Mouse (Mus musculus): ENCODE measurements around the gene Elovl5. TPM values are rescaled to one million over a fixed set of nuclear protein-coding genes. Genes with fewer than 3 reads are reported as not detected.
"Not testable (repeated sequence)": the region's sequence is repeated elsewhere in the genome, so short reads cannot be mapped to it uniquely, and the experiment has no call there.

Elovl5 gene
- polyA plus RNA-seq, 1 experiment from 2014 or later = 65.2 TPM

- ATAC-seq (ENCODE audit: extremely low read depth, insufficient number of reproducible peaks, low FRiP score, low TSS enrichment) = no peak
- 81% methylated on average over 16 of the region's 16 CpGs for WGBS
- Histone ChIP-seq H3K27me3 (replicated peaks) (no peaks in the 10 kb centered on the region), H3K27ac (replicated peaks) (no peak overlapping the region), H3K4me2 (no peak overlapping the region), H3K9ac (no peak overlapping the region), H3K9me3 (no peaks in the 10 kb centered on the region), H3K4me3 (no peak overlapping the region), H3K36me3 (peaks cover 75% of the 10 kb centered on the region), H3K4me1 (peaks cover 33% of the 10 kb centered on the region)
Measured at GRCm38 (mm10) chr9:77982616-77983015, 65.5 kb downstream of the Elovl5 start.

DNA sequence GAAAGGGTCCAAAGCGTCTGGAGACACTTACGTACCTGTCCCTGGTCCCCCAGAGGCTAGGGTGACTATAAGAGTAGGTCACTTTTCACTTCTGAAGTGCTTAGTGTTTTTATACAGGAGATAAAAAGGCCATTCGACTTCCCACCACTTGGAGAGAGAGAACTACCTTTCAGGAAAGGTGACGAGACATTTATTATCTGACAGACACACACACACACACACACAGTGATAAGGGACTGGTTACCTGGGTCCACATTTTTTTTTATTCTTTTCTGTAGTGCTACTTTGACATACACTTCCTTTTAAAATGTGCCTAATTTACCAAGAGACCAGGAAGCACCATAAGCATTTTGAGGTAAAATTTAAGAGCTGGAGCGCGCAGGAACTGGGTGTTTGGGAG is 66.4 kb downstream of the Elovl5 start:
- no peak for ATAC-seq (ENCODE audit: extremely low read depth, insufficient number of reproducible peaks, low FRiP score, low TSS enrichment)
- Histone ChIP-seq H3K27ac (replicated peaks) (no peak overlapping the region), H3K4me3 (no peak overlapping the region), H3K4me2 (no peak overlapping the region), H3K9ac (no peak overlapping the region), H3K27me3 (replicated peaks) (no peaks in the 10 kb centered on the region), H3K4me1 (peaks cover 24% of the 10 kb centered on the region), H3K9me3 (no peaks in the 10 kb centered on the region), H3K36me3 (peaks cover 65% of the 10 kb centered on the region)
- WGBS = 66% methylated on average over 6 of the region's 6 CpGs

- no peak overlapping the region for H3K4me3 ChIP-seq
- no peak for ATAC-seq (ENCODE audit: extremely low read depth, insufficient number of reproducible peaks, low FRiP score, low TSS enrichment)
- H3K36me3 ChIP-seq = peaks cover 40% of the 10 kb centered on the region
- 64% methylated on average over 8 of the region's 8 CpGs for WGBS
- 0 out of 2 replicates have a peak overlapping the region, but pooled peaks have one; percentile 12 for H3K27ac ChIP-seq (replicated peaks)
- H3K9me3 ChIP-seq = no peaks in the 10 kb centered on the region
- no peak overlapping the region for H3K4me2 ChIP-seq
- H3K27me3 ChIP-seq (replicated peaks) = no peaks in the 10 kb centered on the region
- H3K9ac ChIP-seq = no peak overlapping the region
- peaks cover 21% of the 10 kb centered on the region for H3K4me1 ChIP-seq
Measured at GRCm38 (mm10) chr9:77986153-77986795, 69.1 kb downstream of the Elovl5 start.

GRCm38 (mm10) chr9:77989626-77990025 is 72.5 kb downstream of the Elovl5 start:
- ATAC-seq (ENCODE audit: extremely low read depth, insufficient number of reproducible peaks, low FRiP score, low TSS enrichment) = no peak
- peak overlapping the region; percentile 14; the same call in 1 of the 2 replicates for H3K9ac ChIP-seq
- WGBS = 41% methylated on average over 8 of the region's 8 CpGs

DNA sequence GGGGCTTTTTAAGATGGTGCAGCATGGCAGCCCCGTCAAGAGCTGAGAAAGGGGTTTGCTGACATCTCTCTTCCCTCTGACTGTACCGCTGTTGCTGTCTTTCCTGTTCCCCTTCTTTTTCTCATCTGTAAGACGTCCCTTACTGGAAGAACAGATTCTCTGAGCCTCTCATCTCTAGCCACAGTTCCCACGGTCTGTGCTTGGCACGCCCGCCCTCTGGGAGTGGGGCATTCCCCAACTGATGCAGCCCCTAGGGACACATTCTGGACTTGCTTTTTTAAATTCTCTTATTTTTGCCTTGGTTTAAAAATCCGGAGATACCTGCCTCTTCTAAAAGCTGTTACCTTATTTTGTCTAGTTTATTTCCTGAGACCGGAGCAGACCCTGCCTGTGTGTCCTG is 73.1 kb downstream of the Elovl5 start:
- Histone ChIP-seq H3K36me3 (peaks cover 1% of the 10 kb centered on the region; the same call in 1 of the 2 replicates), H3K4me1 (peaks cover 39% of the 10 kb centered on the region), H3K4me3 (no peak overlapping the region), H3K4me2 (no peak overlapping the region), H3K27ac (replicated peaks) (no peak overlapping the region), H3K27me3 (replicated peaks) (no peaks in the 10 kb centered on the region), H3K9me3 (no peaks in the 10 kb centered on the region), H3K9ac (no peak overlapping the region)
- 61% methylated on average over 8 of the region's 8 CpGs for WGBS
- no peak for ATAC-seq (ENCODE audit: extremely low read depth, insufficient number of reproducible peaks, low FRiP score, low TSS enrichment)

More at GRCm38 (mm10) chr9:77989626-77990025, 72.5 kb downstream of the Elovl5 start:
- Histone ChIP-seq H3K27ac (replicated peaks) (no peak overlapping the region), H3K9me3 (no peaks in the 10 kb centered on the region), H3K4me1 (peaks cover 39% of the 10 kb centered on the region), H3K4me3 (no peak overlapping the region), H3K4me2 (no peak overlapping the region), H3K27me3 (replicated peaks) (no peaks in the 10 kb centered on the region), H3K36me3 (peaks cover 8% of the 10 kb centered on the region)

- H3K4me2 ChIP-seq = no peak overlapping the region
- H3K9me3 ChIP-seq = no peaks in the 10 kb centered on the region
- H3K27ac ChIP-seq (replicated peaks) = no peak overlapping the region
- no peak for ATAC-seq (ENCODE audit: extremely low read depth, insufficient number of reproducible peaks, low FRiP score, low TSS enrichment)
- H3K27me3 ChIP-seq (replicated peaks) = no peaks in the 10 kb centered on the region
- H3K9ac ChIP-seq = no peak overlapping the region
- H3K4me1 ChIP-seq = peaks cover 31% of the 10 kb centered on the region
- no peaks in the 10 kb centered on the region for H3K36me3 ChIP-seq
- H3K4me3 ChIP-seq = no peak overlapping the region
- 88% methylated on average over 4 of the region's 4 CpGs for WGBS
Measured at GRCm38 (mm10) chr9:77991650-77992049, 74.5 kb downstream of the Elovl5 start.

DNA sequence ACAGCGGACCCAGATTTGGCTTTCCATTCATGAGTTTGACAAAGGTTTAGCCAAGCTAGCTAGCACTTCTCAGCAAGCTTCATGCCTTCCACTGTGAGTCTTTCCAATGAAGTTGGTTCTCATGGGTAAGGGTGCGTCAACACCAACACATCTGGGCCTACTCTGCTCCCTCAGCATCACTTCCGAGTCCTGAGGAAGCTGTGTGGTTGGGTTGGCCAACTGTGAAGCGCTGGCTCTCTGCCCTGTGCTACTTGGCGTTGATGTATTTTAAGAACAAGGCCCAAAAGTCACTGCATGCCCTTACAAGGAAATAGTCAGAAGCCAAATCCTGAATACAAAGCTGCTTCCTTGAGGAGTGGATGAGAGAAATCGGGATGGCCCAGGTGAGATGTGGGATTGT is 75.1 kb downstream of the Elovl5 start:
- Histone ChIP-seq H3K9ac (no peak overlapping the region), H3K9me3 (no peaks in the 10 kb centered on the region), H3K36me3 (no peaks in the 10 kb centered on the region), H3K27ac (replicated peaks) (no peak overlapping the region), H3K27me3 (replicated peaks) (no peaks in the 10 kb centered on the region), H3K4me3 (no peak overlapping the region), H3K4me1 (peaks cover 28% of the 10 kb centered on the region), H3K4me2 (no peak overlapping the region)
- WGBS = 84% methylated on average over 6 of the region's 6 CpGs
- ATAC-seq (ENCODE audit: extremely low read depth, insufficient number of reproducible peaks, low FRiP score, low TSS enrichment) = no peak

- Histone ChIP-seq H3K27ac (replicated peaks) (0 out of 2 replicates have a peak overlapping the region, but pooled peaks have one; percentile 13), H3K4me1 (peaks cover 28% of the 10 kb centered on the region)
- WGBS = 43% methylated on average over 1 of the region's 1 CpGs
Measured at GRCm38 (mm10) chr9:77993101-77993500, 75.9 kb downstream of the Elovl5 start.

DNA sequence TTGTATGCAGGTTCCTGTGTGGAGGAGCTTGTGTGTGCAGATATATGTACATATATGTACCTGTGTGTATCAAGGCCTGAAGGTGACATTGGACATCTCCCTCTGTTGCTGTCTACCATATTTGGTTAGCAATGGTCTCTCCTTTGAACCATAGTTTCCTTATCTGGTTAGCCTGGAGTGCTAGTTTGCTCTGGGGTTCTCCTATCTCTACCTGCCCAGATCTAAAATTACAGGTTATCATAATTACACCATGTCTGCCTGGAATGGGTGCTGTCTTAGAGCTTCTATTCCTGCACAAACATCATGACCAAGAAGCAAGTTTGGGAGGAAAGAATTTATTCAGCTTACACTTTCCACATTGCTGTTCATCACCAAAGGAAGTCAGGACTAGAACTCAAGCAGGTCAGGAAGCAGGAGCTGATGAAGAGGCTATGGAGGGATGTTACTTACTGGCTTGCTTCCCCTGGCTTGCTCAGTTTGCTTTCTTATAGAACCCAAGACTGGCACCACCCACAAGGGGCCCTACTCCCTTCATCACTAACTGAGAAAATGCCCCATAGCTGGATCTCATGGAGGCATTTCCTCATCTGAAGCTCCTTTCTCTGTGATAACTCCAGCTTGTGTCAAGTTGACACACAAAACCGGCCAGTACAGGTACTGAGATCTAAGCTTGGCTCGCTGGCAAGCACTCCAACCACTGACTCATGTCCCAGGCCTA is 76.5 kb downstream of the Elovl5 start:
- WGBS = 84% methylated on average over 2 of the region's 2 CpGs
- not testable (repeated sequence) for H3K27me3 ChIP-seq (replicated peaks); H3K4me2 ChIP-seq; H3K36me3 ChIP-seq; H3K4me3 ChIP-seq; H3K9ac ChIP-seq; ATAC-seq (ENCODE audit: extremely low read depth, insufficient number of reproducible peaks, low FRiP score, low TSS enrichment); H3K9me3 ChIP-seq
- 0 out of 2 replicates have a peak overlapping the region, but pooled peaks have one; percentile 13 for H3K27ac ChIP-seq (replicated peaks)
- H3K4me1 ChIP-seq = peaks cover 28% of the 10 kb centered on the region

More at GRCm38 (mm10) chr9:77993101-77993500, 75.9 kb downstream of the Elovl5 start:
- Histone ChIP-seq H3K36me3 (no peaks in the 10 kb centered on the region), H3K27me3 (replicated peaks) (no peaks in the 10 kb centered on the region), H3K9me3 (no peaks in the 10 kb centered on the region), H3K4me2 (no peak overlapping the region), H3K9ac (no peak overlapping the region), H3K4me3 (no peak overlapping the region)
- ATAC-seq (ENCODE audit: extremely low read depth, insufficient number of reproducible peaks, low FRiP score, low TSS enrichment) = no peak

- no peak overlapping the region for H3K4me2 ChIP-seq
- no peak for ATAC-seq (ENCODE audit: extremely low read depth, insufficient number of reproducible peaks, low FRiP score, low TSS enrichment)
Measured at GRCm38 (mm10) chr9:77995235-77995634, 78.1 kb downstream of the Elovl5 start.

GRCm38 (mm10) chr9:78000586-78001500 is 83.7 kb downstream of the Elovl5 start:
- H3K4me3 ChIP-seq = no peak overlapping the region
- 50% methylated on average over 7 of the region's 7 CpGs for WGBS
- no peaks in the 10 kb centered on the region for H3K27me3 ChIP-seq (replicated peaks)
- peak overlapping the region; percentile 88 for H3K27ac ChIP-seq (replicated peaks)
- no peaks in the 10 kb centered on the region for H3K9me3 ChIP-seq
- peak overlapping the region; percentile 30 for H3K9ac ChIP-seq
- H3K4me1 ChIP-seq = peaks cover 20% of the 10 kb centered on the region
- ATAC-seq (ENCODE audit: extremely low read depth, insufficient number of reproducible peaks, low FRiP score, low TSS enrichment) = no peak
- H3K36me3 ChIP-seq = no peaks in the 10 kb centered on the region
- peak overlapping the region; percentile 40 for H3K4me2 ChIP-seq

More at GRCm38 (mm10) chr9:77995235-77995634, 78.1 kb downstream of the Elovl5 start:
- H3K36me3 ChIP-seq = no peaks in the 10 kb centered on the region
- 69% methylated on average over 9 of the region's 9 CpGs for WGBS
- H3K4me1 ChIP-seq = peaks cover 25% of the 10 kb centered on the region
- H3K4me3 ChIP-seq = no peak overlapping the region
- H3K9ac ChIP-seq = no peak overlapping the region
- H3K27me3 ChIP-seq (replicated peaks) = no peaks in the 10 kb centered on the region
- no peaks in the 10 kb centered on the region for H3K9me3 ChIP-seq
- no peak overlapping the region for H3K27ac ChIP-seq (replicated peaks)

Measured in heart, embryonic 13.5 days (tissue).